21 mouse cellular contexts compared by ENCODE assay signal in genomic region chr8:64073396-64073795, GRCm38 (mm10).
DNase-seq lines count a peak whose midpoint lies in the region; ATAC-seq and TF ChIP-seq lines count a peak whose summit lies in the region.
"Had no signal": no experiment of that assay in that cellular context is flagged by ENCODE, and none has a peak within 500 bp of the region (broad histone marks: within the 10 kb centered on the region; RNA-seq: fewer than 3 reads in every experiment).

No protein-coding gene starts in this region.

- DNase-seq in 3T3-L1 (ENCODE audit: low read depth, low spot score) (peak; percentile 57), NIH3T3 (ENCODE audit: low read depth) (peak; percentile 22)
- DNase-seq in hindbrain, embryonic 11.5 days (ENCODE audit: low spot score) = no peak
- DNase-seq in thymus, postnatal 10 days (ENCODE audit: low spot score in 2 of 2) = no peak
- DNase-seq: adrenal gland, adult 8-10 months; adrenal gland, postnatal 14 days; adrenal gland, postnatal 36 days; cerebellum, adult 11-12 months; cerebellum, adult 2 months; cerebellum, adult 9-10 months; cerebellum, postnatal 10 days; cerebellum, postnatal 25 days; forebrain, postnatal 0 days had no signal

- H3K27me3 ChIP-seq in hindbrain, embryonic 11.5 days (ENCODE audit: control insufficient read depth, insufficient read depth, low read length) = no peaks in the 10 kb centered on the region
- H3K27me3 ChIP-seq: embryonic facial prominence, embryonic 12.5 days; forebrain, embryonic 12.5 days had no signal

- 86% methylated on average over 2 of the region's 2 CpGs for WGBS in hindbrain, embryonic 11.5 days

- H3K36me3 ChIP-seq in hindbrain, embryonic 11.5 days (ENCODE audit: control insufficient read depth, insufficient read depth, low read length) = no peaks in the 10 kb centered on the region
- H3K36me3 ChIP-seq: embryonic facial prominence, embryonic 10.5 days; embryonic facial prominence, embryonic 12.5 days; forebrain, embryonic 10.5 days; forebrain, embryonic 12.5 days had no signal

- no peak overlapping the region for H3K4me2 ChIP-seq in hindbrain, embryonic 11.5 days (replicated peaks; ENCODE audit: low read depth, low read length)
- H3K4me2 ChIP-seq: embryonic facial prominence, embryonic 12.5 days; forebrain, embryonic 12.5 days had no signal

- no peak for TF ChIP-seq POLR2A in embryonic fibroblast, embryonic 13.5 days (IDR thresholded peaks at IDR 0.05; ENCODE audit: low read depth, low read length)

- no peak for ATAC-seq in hindbrain, embryonic 11.5 days (ENCODE audit: low FRiP score)
- ATAC-seq: activated CD4-positive, CD25-positive, alpha-beta regulatory T cell, adult 4 months; forebrain, embryonic 14.5 days; forebrain, postnatal 0 days had no signal

- H3K4me1 ChIP-seq in embryonic fibroblast, embryonic 13.5 days (ENCODE audit: control insufficient read depth, insufficient read depth, low read length) = 0 out of 2 replicates have a peak, but pooled peaks cover 3% of the 10 kb centered on the region
- no peaks in the 10 kb centered on the region for H3K4me1 ChIP-seq in hindbrain, embryonic 11.5 days (replicated peaks; ENCODE audit: control insufficient read depth, insufficient read depth, low read length)
- H3K4me1 ChIP-seq: embryonic facial prominence, embryonic 12.5 days; forebrain, embryonic 10.5 days; forebrain, embryonic 12.5 days had no signal

- peak overlapping the region; percentile 11; the same call in 1 of the 2 replicates for H3K27ac ChIP-seq in embryonic fibroblast, embryonic 13.5 days (ENCODE audit: insufficient read depth, low read length)
- no peak overlapping the region for H3K27ac ChIP-seq in hindbrain, embryonic 11.5 days (ENCODE audit: low read depth, low read length)
- H3K27ac ChIP-seq: embryonic facial prominence, embryonic 10.5 days; embryonic facial prominence, embryonic 12.5 days; forebrain, embryonic 10.5 days; forebrain, embryonic 12.5 days had no signal

- TF ChIP-seq CTCF in embryonic fibroblast, embryonic 13.5 days (IDR thresholded peaks at IDR 0.05; ENCODE audit: borderline replicate concordance, insufficient read depth, low read length) = no peak

- no peak overlapping the region for H3K4me3 ChIP-seq in embryonic fibroblast, embryonic 13.5 days (ENCODE audit: insufficient read depth, low read length)
- no peak overlapping the region for H3K4me3 ChIP-seq in hindbrain, embryonic 11.5 days (ENCODE audit: low read depth, low read length)
- H3K4me3 ChIP-seq: embryonic facial prominence, embryonic 10.5 days; embryonic facial prominence, embryonic 12.5 days; erythroblast, embryonic 14.5 days; forebrain, embryonic 10.5 days; forebrain, embryonic 12.5 days had no signal

- no peak overlapping the region for H3K9ac ChIP-seq in hindbrain, embryonic 11.5 days (ENCODE audit: low read depth, low read length)
- H3K9ac ChIP-seq: embryonic facial prominence, embryonic 12.5 days; forebrain, embryonic 12.5 days; forebrain, postnatal 0 days had no signal

- no peaks in the 10 kb centered on the region for H3K9me3 ChIP-seq in hindbrain, embryonic 11.5 days (ENCODE audit: control insufficient read depth, low read length)
- H3K9me3 ChIP-seq: embryonic facial prominence, embryonic 10.5 days; embryonic facial prominence, embryonic 12.5 days; forebrain, embryonic 10.5 days; forebrain, embryonic 12.5 days had no signal

Comparison
In these comparisons a context has a peak if more than half of its experiments do, and no peak if none do; other contexts are left out.
1. DNase-seq: peak in 3T3-L1 (single experiment) and NIH3T3 (single experiment); none in hindbrain, embryonic 11.5 days (single experiment) and thymus, postnatal 10 days (0 of 2).